Mouse (Mus musculus) frontal cortex, adult (tissue): ENCODE measurements around the gene Catsper3.

Experiments
- ATAC-seq: cut with Nextera tagmentation; 2 replicates; pipeline ENCODE4 v1.9.2; 2017; ENCODE audit warnings: mild to moderate bottlenecking, moderate library complexity, mixed read lengths; ENCODE audit not compliant: low TSS enrichment

Gene Catsper3

GRCm38 (mm10) chr13:55852205-55852604 is 67.8 kb downstream of the Catsper3 start:
- no peak for ATAC-seq

- ATAC-seq, result no peak
Measured at GRCm38 (mm10) chr13:55855793-55856192, 71.4 kb downstream of the Catsper3 start.

GRCm38 (mm10) chr13:55858463-55858862 is 74.1 kb downstream of the Catsper3 start:
- no peak for ATAC-seq
